Mouse (Mus musculus): ENCODE results near the gene Epsti1. TPM values are rescaled to one million over a fixed set of nuclear protein-coding genes. Genes with fewer than 3 reads are reported as not detected.

Gene Epsti1
- polyA plus RNA-seq, 1 experiment from 2014 or later, result 0.47 TPM

GRCm38 (mm10) chr14:77923076-77923865 is 19.2 kb downstream of the Epsti1 start:
- H3K4me2 ChIP-seq, result no peak overlapping the region
- ATAC-seq (ENCODE audit: insufficient read depth) (no peak), DNase-seq (peak; percentile 38)
- H3K27me3 ChIP-seq (ENCODE audit: insufficient read depth, low read length), result no peaks in the 10 kb centered on the region
- no peaks in the 10 kb centered on the region for H3K36me3 ChIP-seq (ENCODE audit: insufficient read depth)
- no peak overlapping the region for H3K9ac ChIP-seq
- H3K4me1 ChIP-seq (ENCODE audit: insufficient read depth), result no peaks in the 10 kb centered on the region
- H3K9me3 ChIP-seq (ENCODE audit: low read depth, low read length), result no peaks in the 10 kb centered on the region
- no peak for TF ChIP-seq CTCF (IDR thresholded peaks at IDR 0.05; ENCODE audit: low read depth)
- WGBS, result 57% methylated on average over 6 of the region's 6 CpGs
- H3K4me3 ChIP-seq (ENCODE audit: low read depth, low read length), result no peak overlapping the region
- H3K27ac ChIP-seq (ENCODE audit: low read depth), result no peak overlapping the region

GRCm38 (mm10) chr14:77925414-77925813 is 21.4 kb downstream of the Epsti1 start:
- TF ChIP-seq CTCF (IDR thresholded peaks at IDR 0.05; ENCODE audit: low read depth), result no peak
- ATAC-seq (ENCODE audit: insufficient read depth) (no peak), DNase-seq (no peak)
- Histone ChIP-seq H3K36me3 (ENCODE audit: insufficient read depth) (no peaks in the 10 kb centered on the region), H3K4me2 (no peak overlapping the region), H3K4me3 (ENCODE audit: low read depth, low read length) (no peak overlapping the region), H3K9me3 (ENCODE audit: low read depth, low read length) (no peaks in the 10 kb centered on the region), H3K9ac (no peak overlapping the region), H3K4me1 (ENCODE audit: insufficient read depth) (no peaks in the 10 kb centered on the region), H3K27ac (ENCODE audit: low read depth) (no peak overlapping the region), H3K27me3 (ENCODE audit: insufficient read depth, low read length) (no peaks in the 10 kb centered on the region)
- 86% methylated on average over 10 of the region's 10 CpGs for WGBS

GRCm38 (mm10) chr14:77926718-77927117 is 22.7 kb downstream of the Epsti1 start:
- no peaks in the 10 kb centered on the region for H3K27me3 ChIP-seq (ENCODE audit: insufficient read depth, low read length)
- no peak overlapping the region for H3K4me3 ChIP-seq (ENCODE audit: low read depth, low read length)
- no peak for ATAC-seq (ENCODE audit: insufficient read depth)
- H3K4me2 ChIP-seq, result no peak overlapping the region
- H3K4me1 ChIP-seq (ENCODE audit: insufficient read depth), result no peaks in the 10 kb centered on the region
- H3K9ac ChIP-seq, result no peak overlapping the region
- H3K36me3 ChIP-seq (ENCODE audit: insufficient read depth), result no peaks in the 10 kb centered on the region
- peak; percentile 52 for TF ChIP-seq CTCF (IDR thresholded peaks at IDR 0.05; ENCODE audit: low read depth)
- DNase-seq, result peak; percentile 62
- H3K27ac ChIP-seq (ENCODE audit: low read depth), result no peak overlapping the region
- H3K9me3 ChIP-seq (ENCODE audit: low read depth, low read length), result no peaks in the 10 kb centered on the region
- 41% methylated on average over 3 of the region's 3 CpGs for WGBS

- H3K4me2 ChIP-seq, result no peak overlapping the region
- H3K9me3 ChIP-seq (ENCODE audit: low read depth, low read length), result no peaks in the 10 kb centered on the region
- H3K4me1 ChIP-seq (ENCODE audit: insufficient read depth), result no peaks in the 10 kb centered on the region
- peak; percentile 64 for TF ChIP-seq CTCF (IDR thresholded peaks at IDR 0.05; ENCODE audit: low read depth)
- ATAC-seq (ENCODE audit: insufficient read depth) (no peak), DNase-seq (peak; percentile 89)
- H3K36me3 ChIP-seq (ENCODE audit: insufficient read depth), result no peaks in the 10 kb centered on the region
- H3K27me3 ChIP-seq (ENCODE audit: insufficient read depth, low read length), result no peaks in the 10 kb centered on the region
- no peak overlapping the region for H3K4me3 ChIP-seq (ENCODE audit: low read depth, low read length)
- H3K27ac ChIP-seq (ENCODE audit: low read depth), result no peak overlapping the region
- H3K9ac ChIP-seq, result no peak overlapping the region
- WGBS, result 33% methylated on average over 6 of the region's 6 CpGs
Measured at GRCm38 (mm10) chr14:77928021-77928420, 24.0 kb downstream of the Epsti1 start.

- no peak for ATAC-seq (ENCODE audit: insufficient read depth)
- Histone ChIP-seq H3K27ac (ENCODE audit: low read depth) (no peak overlapping the region), H3K4me3 (ENCODE audit: low read depth, low read length) (no peak overlapping the region), H3K36me3 (ENCODE audit: insufficient read depth) (no peaks in the 10 kb centered on the region), H3K9ac (no peak overlapping the region), H3K4me2 (no peak overlapping the region), H3K9me3 (ENCODE audit: low read depth, low read length) (no peaks in the 10 kb centered on the region), H3K4me1 (ENCODE audit: insufficient read depth) (no peaks in the 10 kb centered on the region), H3K27me3 (ENCODE audit: insufficient read depth, low read length) (no peaks in the 10 kb centered on the region)
- 85% methylated on average over 5 of the region's 5 CpGs for WGBS
- no peak for DNase-seq
- TF ChIP-seq CTCF (IDR thresholded peaks at IDR 0.05; ENCODE audit: low read depth), result no peak
Measured at GRCm38 (mm10) chr14:77928653-77929052, 24.6 kb downstream of the Epsti1 start.

- H3K36me3 ChIP-seq (ENCODE audit: insufficient read depth), result no peaks in the 10 kb centered on the region
- H3K4me2 ChIP-seq, result no peak overlapping the region
- H3K9ac ChIP-seq, result no peak overlapping the region
- H3K9me3 ChIP-seq (ENCODE audit: low read depth, low read length), result no peaks in the 10 kb centered on the region
- no peak overlapping the region for H3K27ac ChIP-seq (ENCODE audit: low read depth)
- 40% methylated on average over 2 of the region's 2 CpGs for WGBS
- no peaks in the 10 kb centered on the region for H3K27me3 ChIP-seq (ENCODE audit: insufficient read depth, low read length)
- DNase-seq (peak; percentile 24), ATAC-seq (ENCODE audit: insufficient read depth) (no peak)
- no peak overlapping the region for H3K4me3 ChIP-seq (ENCODE audit: low read depth, low read length)
- no peaks in the 10 kb centered on the region for H3K4me1 ChIP-seq (ENCODE audit: insufficient read depth)
- TF ChIP-seq CTCF (IDR thresholded peaks at IDR 0.05; ENCODE audit: low read depth), result no peak
Measured at GRCm38 (mm10) chr14:77929139-77929678, 25.2 kb downstream of the Epsti1 start.

GRCm38 (mm10) chr14:77932150-77933047 is 28.4 kb downstream of the Epsti1 start:
- Histone ChIP-seq H3K27ac (ENCODE audit: low read depth) (no peak overlapping the region), H3K4me2 (no peak overlapping the region), H3K9me3 (ENCODE audit: low read depth, low read length) (no peaks in the 10 kb centered on the region), H3K27me3 (ENCODE audit: insufficient read depth, low read length) (no peaks in the 10 kb centered on the region), H3K4me3 (ENCODE audit: low read depth, low read length) (no peak overlapping the region), H3K9ac (no peak overlapping the region), H3K36me3 (ENCODE audit: insufficient read depth) (no peaks in the 10 kb centered on the region), H3K4me1 (ENCODE audit: insufficient read depth) (no peaks in the 10 kb centered on the region)
- ATAC-seq (ENCODE audit: insufficient read depth) (peak; percentile 62; the same call in 1 of the 2 replicates), DNase-seq (peak; percentile 21)
- TF ChIP-seq CTCF (IDR thresholded peaks at IDR 0.05; ENCODE audit: low read depth), result no peak
- WGBS, result 22% methylated on average over 12 of the region's 12 CpGs

Measured in lung, embryonic 14.5 days (tissue).